Mouse (Mus musculus) bone marrow macrophage, adult 2 months (primary cell): ENCODE data around the gene Obp2a. TPM values are rescaled to one million over a fixed set of nuclear protein-coding genes. Genes with fewer than 3 reads are reported as not detected.
A peak's percentile ranks its signal among the peaks of the same experiment; 100 is the strongest.
"Not testable (repeated sequence)": the region's sequence is repeated elsewhere in the genome, so short reads cannot be mapped to it uniquely, and the experiment has no call there.

ENCODE experiments used
- H3K27ac ChIP-seq: 2 replicates; pipeline ENCODE4 v1.5.1; 2012; ENCODE audit warnings: low read depth, low read length; ENCODE audit not compliant: insufficient read depth
- H3K4me1 ChIP-seq: 2 replicates; pipeline ENCODE4 v1.6.1; 2012; ENCODE audit warnings: low read length; ENCODE audit not compliant: control insufficient read depth, insufficient read depth
- H3K4me3 ChIP-seq: 2 replicates; pipeline ENCODE4 v1.5.1; 2012; ENCODE audit warnings: mild to moderate bottlenecking, low read length, moderate library complexity; ENCODE audit not compliant: insufficient read depth
- CTCF ChIP-seq: IDR thresholded peaks from 2 replicates; pipeline ENCODE4 v1.5.1; 2012; ENCODE audit warnings: low read depth, mild to moderate bottlenecking, low read length, moderate library complexity
- POLR2A ChIP-seq: IDR thresholded peaks from 2 replicates; pipeline ENCODE4 v1.6.1; 2012; ENCODE audit warnings: mild to moderate bottlenecking, low read depth, low read length, borderline replicate concordance
- polyA plus RNA-seq: library from polyadenylated mRNA; stranded (reverse); fragments of >200 nt; gene quantifications from 2 replicates; pipeline ENCODE4 v1.2.4, GENCODE M21; 2012; ENCODE audit not compliant: missing spikeins, insufficient read depth, insufficient read length

Obp2a gene
- polyA plus RNA-seq: not detected in 2 replicates

DNA sequence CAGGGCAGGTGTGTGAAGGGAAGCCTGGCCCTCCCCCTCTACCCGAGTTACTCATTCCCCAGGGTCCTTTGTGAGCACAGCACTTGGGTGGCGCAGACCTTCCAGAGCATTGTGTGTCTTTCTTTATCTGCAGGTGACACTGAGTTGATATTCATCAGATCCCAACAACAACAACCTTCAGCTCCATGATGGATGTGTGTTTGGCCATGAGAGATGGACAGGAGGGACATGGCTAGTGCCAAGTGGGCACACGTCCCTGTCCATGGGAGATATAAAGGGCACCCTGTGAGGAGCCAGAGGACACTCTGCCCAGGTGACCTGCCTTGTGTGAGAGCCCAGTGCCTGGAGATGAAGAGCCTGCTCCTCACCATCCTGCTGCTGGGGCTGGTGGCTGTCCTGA is at the start of gene Obp2a:
Obp2a (plus strand) TSS at position 301 of the 400 bp plus-strand sequence.
- not testable (repeated sequence) for H3K27ac ChIP-seq, H3K4me3 ChIP-seq, H3K4me1 ChIP-seq

DNA sequence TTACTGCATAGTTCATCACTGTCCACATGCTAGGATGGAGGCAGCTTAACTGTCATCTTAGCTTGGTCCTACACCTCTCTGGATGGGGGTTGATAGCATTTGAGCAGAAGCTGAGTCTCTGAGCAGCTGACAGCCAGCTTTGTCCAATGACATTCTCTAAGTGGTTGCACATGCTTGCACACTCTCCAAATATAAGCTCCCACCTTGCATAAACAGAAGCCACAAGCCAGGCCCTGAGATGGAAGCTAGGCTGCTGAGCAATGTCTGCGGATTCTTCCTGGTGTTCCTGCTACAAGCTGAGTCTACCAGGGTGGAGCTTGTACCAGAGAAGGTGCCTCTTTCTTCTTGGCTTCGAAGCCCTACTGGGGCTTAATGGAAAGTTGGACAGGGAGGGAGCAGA is 46.9 kb upstream of the Obp2a start, which contains the start of gene Lcn8:
Lcn8 (plus strand) TSS at position 219 of the 400 bp plus-strand sequence.
- no peak within 1 kb of the TSS for H3K27ac ChIP-seq
- TF ChIP-seq POLR2A: no peak
- TF ChIP-seq CTCF: no peak
- H3K4me1 ChIP-seq: no peaks in the 10 kb centered on the region
- no peak within 1 kb of the TSS for H3K4me3 ChIP-seq

DNA sequence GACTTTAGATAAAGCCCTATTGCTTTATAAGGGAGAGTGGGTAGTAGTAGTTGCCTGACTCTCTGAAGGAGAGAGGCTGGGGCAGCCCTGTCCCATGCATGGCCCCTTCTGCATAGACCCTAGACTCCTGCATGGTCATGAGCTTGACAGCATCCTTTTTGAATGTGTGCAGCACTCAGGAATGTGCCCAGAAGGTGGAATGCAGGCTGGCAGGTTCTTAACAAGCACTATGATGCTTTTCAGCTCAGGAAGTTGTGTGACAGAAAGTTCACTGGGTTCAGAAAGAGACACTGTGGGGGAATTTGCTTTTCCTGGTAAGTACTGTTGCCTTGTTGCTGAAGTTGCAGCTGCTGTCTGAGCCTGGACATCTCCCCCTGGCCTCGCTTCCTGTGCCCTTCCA is 45.3 kb upstream of the Obp2a start:
- H3K4me1 ChIP-seq: no peaks in the 10 kb centered on the region
- H3K27ac ChIP-seq: no peak overlapping the region
- no peak overlapping the region for H3K4me3 ChIP-seq
- no peak for TF ChIP-seq CTCF
- TF ChIP-seq POLR2A: no peak

DNA sequence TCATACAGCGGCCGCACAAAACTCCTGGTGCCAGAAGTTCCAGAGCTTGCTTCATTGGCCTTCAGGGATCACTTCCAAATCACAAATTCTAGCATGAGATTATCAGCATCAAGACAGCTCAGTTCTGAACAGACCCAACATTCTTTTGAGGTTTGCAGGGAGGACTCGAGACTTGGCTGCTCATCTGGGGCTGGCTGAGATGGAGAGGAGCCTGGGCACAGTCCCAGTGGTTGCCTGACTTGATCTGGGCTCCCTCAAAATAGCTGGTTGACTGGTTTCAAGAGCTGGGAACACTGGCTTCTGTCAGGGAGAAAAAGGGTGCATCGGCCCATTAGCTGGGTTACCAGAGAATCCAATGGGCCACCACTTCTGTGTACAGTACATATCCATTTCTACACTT is 43.2 kb upstream of the Obp2a start:
- TF ChIP-seq CTCF: no peak
- TF ChIP-seq POLR2A: no peak
- no peak overlapping the region for H3K4me3 ChIP-seq
- H3K4me1 ChIP-seq: peaks cover 8% of the 10 kb centered on the region; the same call in 1 of the 2 replicates
- no peak overlapping the region for H3K27ac ChIP-seq

DNA sequence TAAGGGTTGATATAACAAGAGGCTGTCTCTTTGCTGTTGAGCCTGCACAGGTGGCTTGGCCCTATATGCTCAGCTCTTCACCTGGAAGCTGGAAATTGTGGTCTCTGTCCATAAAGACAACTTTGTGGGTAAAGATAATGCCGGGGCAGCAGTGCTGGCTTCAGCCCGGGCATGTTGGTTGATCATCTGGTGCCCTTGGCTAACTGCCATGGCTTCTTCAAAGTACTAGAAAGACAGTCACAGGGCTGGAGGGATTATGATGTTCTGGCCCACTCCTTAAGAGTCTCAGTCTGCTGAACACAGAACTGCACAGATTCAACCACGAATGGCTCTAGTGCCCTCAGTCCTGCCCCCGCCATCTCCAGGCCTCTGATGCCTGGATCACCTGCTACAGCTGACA is 42.6 kb upstream of the Obp2a start:
- TF ChIP-seq POLR2A (no peak), CTCF (no peak)
- peaks cover 8% of the 10 kb centered on the region; the same call in 1 of the 2 replicates for H3K4me1 ChIP-seq
- H3K4me3 ChIP-seq: no peak overlapping the region
- H3K27ac ChIP-seq: no peak overlapping the region

DNA sequence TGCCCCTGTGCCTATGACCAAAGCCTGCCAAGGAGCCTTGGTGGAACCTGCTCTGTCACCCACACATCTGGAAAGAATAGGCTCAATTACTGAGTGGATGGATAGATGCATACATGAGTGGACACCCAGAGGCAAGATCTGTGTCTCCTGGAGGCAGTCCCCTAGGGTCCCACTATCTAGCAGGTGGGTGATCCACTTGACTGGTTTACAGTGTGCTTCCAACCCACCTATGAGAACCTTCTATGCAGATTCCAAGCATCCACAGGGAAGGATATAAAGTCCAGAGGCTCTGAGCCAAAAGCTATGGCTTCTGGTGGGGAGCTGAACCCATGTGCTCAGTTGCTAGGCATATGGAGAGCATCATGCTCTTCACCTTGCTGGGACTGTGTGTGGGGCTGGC is 42.2 kb upstream of the Obp2a start, which contains the start of gene Lcn5:
Lcn5 (plus strand) TSS at position 301 of the 400 bp plus-strand sequence.
- Histone ChIP-seq H3K4me3 (no peak within 1 kb of the TSS), H3K4me1 (peaks cover 8% of the 10 kb centered on the region; the same call in 1 of the 2 replicates), H3K27ac (no peak within 1 kb of the TSS)
- no peak for TF ChIP-seq CTCF
- no peak for TF ChIP-seq POLR2A

DNA sequence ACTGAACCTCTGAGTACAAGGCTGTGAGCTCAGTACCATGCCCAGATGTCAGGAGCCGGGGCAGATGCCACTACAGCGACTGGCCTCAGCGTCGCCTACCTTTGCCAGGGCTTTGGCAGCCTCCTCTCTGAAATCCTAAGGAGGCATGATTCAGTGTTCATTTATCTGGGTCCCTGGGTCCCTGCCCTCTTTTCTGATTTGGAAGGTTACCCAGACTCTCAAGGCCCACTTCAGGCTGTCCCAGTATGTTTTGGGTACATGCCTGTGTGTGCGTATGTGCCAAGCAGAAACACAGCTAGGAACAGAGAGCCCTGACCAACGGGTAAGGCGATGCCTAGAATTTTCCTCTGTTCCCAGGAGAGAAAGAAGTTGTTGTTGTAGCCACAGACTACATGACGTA is 39.6 kb upstream of the Obp2a start:
- Histone ChIP-seq H3K4me1 (peaks cover 8% of the 10 kb centered on the region; the same call in 1 of the 2 replicates), H3K4me3 (no peak overlapping the region), H3K27ac (no peak overlapping the region)
- TF ChIP-seq CTCF: no peak
- no peak for TF ChIP-seq POLR2A

DNA sequence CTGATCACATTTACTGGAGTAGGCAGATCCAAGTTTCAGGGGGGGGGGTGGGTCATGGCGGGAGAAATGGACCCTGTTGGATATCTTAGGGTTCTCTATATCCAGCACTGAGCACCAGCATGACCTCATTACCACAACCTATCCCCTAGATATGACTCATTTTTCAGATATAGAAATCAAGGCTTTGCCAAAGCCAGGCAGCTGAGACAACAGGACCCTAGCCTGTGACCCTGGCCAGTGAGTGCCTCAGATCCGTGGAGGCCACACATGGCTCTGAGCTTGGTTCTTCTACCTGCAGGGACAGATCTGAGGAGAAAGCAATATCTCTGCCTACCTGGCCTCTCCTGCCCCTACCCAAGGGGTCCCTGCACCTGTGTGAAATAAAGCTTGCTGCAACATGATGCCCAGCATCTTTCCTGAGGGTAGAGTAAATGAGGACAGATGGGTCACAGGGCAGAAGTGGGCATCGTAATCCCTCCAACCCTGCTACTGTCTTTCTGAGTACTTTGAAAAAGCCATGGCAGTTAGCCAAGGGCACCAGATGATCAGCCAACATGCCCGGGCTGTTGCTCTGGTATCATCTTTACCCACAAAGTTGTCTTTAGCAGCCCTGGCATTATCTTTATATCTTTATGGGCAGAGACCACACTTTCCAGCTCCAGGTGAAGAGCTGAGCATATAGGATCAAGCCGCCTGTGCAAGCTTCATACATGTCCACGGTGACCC is 38.4 kb upstream of the Obp2a start:
- H3K4me3 ChIP-seq: no peak overlapping the region
- H3K27ac ChIP-seq: no peak overlapping the region
- TF ChIP-seq POLR2A (no peak), CTCF (no peak)
- peaks cover 8% of the 10 kb centered on the region; the same call in 1 of the 2 replicates for H3K4me1 ChIP-seq

DNA sequence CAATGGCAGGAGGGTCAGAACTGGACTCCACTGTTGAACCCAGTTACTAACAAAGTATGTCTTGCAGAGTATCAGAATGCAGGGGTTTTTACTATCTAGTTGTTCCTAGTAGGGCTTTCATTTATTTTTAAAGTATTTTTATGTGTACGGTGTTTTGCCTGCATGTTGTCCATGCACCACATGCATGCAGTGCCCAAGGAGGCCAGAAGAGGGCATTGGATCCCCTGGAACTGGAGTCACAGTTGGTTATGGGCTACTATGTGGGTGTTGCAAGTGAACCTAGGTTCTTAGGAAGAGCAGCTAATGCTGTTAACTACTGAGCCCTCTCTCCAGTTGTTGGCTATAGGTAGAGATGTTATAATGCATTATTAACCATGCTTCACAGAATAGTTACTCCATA is 36.3 kb upstream of the Obp2a start:
- no peak for TF ChIP-seq POLR2A
- peak; percentile 49; the same call in 1 of the 2 replicates for TF ChIP-seq CTCF
- H3K4me1 ChIP-seq: peaks cover 8% of the 10 kb centered on the region; the same call in 1 of the 2 replicates
- H3K4me3 ChIP-seq: no peak overlapping the region
- no peak overlapping the region for H3K27ac ChIP-seq

DNA sequence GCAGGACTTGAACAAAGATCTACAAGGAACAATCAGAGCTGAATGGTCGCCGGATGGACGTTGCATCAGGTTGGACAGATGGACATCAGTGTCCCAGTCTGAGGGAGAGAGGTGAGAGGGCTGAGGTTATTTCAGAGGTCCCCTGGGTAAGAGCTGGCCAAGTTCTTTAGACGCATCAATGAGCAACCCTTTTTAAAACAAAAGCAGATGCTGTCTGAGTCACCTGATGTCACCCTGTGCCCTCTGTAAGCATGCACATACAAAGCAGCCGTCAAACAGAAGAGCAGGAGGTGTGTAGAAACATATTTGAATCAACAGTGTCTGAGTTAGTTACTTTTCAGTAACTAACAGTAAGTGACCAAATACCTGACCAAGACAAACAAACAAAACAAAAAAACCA is 35.7 kb upstream of the Obp2a start:
- H3K27ac ChIP-seq: no peak overlapping the region
- TF ChIP-seq CTCF (no peak), POLR2A (no peak)
- no peak overlapping the region for H3K4me3 ChIP-seq
- peaks cover 8% of the 10 kb centered on the region; the same call in 1 of the 2 replicates for H3K4me1 ChIP-seq

DNA sequence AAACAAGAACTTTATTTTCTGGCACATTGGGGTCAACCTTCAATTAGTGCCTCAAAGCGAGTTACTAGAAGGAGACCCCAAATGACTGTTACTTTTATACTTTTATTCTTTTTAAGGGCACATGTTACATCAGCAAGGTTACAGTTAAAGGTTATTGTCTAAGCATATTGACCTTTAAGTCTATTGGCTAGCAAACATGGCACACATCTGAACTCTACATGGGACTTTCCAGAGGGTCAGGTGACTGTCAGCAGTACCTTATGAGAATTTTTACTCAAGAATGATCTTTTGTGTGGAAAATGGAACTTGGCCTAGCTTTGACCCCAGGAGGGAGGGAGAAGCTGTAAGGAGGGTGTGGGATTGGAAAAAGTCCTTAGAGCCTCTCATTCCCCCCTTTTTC is 33.3 kb upstream of the Obp2a start:
- Histone ChIP-seq H3K27ac (no peak overlapping the region), H3K4me1 (peaks cover 2% of the 10 kb centered on the region; the same call in 1 of the 2 replicates), H3K4me3 (no peak overlapping the region)
- TF ChIP-seq CTCF (no peak), POLR2A (no peak)
